Comparison of ENCODE assay signal across 16 mouse cellular contexts in the genomic region with DNA sequence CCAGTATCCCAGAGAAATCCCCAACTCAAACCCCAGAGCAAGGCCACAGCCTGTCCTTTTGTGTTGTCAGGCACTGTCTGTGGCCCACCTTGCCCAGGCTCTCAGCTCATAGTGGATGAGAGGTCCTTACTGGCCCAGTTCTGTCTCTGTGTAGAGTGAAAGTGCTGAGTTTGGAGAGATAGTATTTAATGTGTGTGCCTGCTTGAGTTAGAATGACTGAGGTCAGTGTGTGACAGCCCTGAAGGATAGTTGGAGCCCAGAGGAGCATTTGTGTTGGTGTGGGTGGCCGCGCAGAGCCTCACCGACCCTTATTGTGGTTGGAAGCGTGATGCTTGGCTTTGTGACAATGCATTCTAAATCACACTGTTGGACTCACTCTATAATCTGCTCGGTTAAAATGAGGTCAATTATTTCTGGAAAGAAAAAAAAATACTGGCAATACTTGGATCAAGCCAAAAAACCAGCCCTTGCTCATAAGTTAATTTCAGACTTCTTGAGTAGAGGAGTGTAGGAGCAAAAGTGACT. TPM values are rescaled to one million over a fixed set of nuclear protein-coding genes. Genes with fewer than 3 reads are reported as not detected.
A peak's percentile ranks its signal among the peaks of the same experiment; 100 is the strongest.
DNase-seq lines count a peak whose midpoint lies in the region; ATAC-seq and TF ChIP-seq lines count a peak whose summit lies in the region.
"Had no signal": no experiment of that assay in that cellular context is flagged by ENCODE, and none has a peak within 500 bp of the region (broad histone marks: within the 10 kb centered on the region; RNA-seq: fewer than 3 reads in every experiment).

No protein-coding gene starts in this region.

- DNase-seq in heart, adult 9 months (ENCODE audit: low spot score in 2 of 2) = no peak
- peak; percentile 52 for DNase-seq in kidney, adult 2 months
- no peak for DNase-seq in kidney, adult 11 months
- peak; percentile 64 for DNase-seq in brain, adult 2 months (ENCODE audit: low read depth, low spot score)
- no peak for DNase-seq in thymus, adult 2 months
- DNase-seq: adrenal gland, postnatal 14 days; forebrain, postnatal 0 days; gastrocnemius, postnatal 10 days; right cerebral cortex, postnatal 25 days had no signal

- H3K4me2 ChIP-seq in heart, embryonic 13.5 days = no peak overlapping the region
- no peak overlapping the region for H3K4me2 ChIP-seq in kidney, embryonic 16.5 days (replicated peaks; ENCODE audit: low read depth, low read length)
- H3K4me2 ChIP-seq: limb, embryonic 12.5 days; liver, embryonic 15.5 days had no signal

- H3K27ac ChIP-seq in heart, embryonic 13.5 days (replicated peaks) = peak overlapping the region; percentile 61
- H3K27ac ChIP-seq in kidney, adult 2 months (ENCODE audit: insufficient read depth, low read depth, low read length) = peak overlapping the region; percentile 74
- H3K27ac ChIP-seq in kidney, embryonic 16.5 days (ENCODE audit: low read length) = peak overlapping the region; percentile 12; the same call in 1 of the 2 replicates
- H3K27ac ChIP-seq in thymus, adult 2 months (ENCODE audit: control insufficient read depth, insufficient read depth, low read length) = no peak overlapping the region
- H3K27ac ChIP-seq: left cerebral cortex, adult 2 months; limb, embryonic 12.5 days; liver, embryonic 15.5 days had no signal

- no peak for ATAC-seq in heart, embryonic 13.5 days (ENCODE audit: extremely low read depth, insufficient number of reproducible peaks, low FRiP score, low TSS enrichment)
- ATAC-seq in kidney, embryonic 16.5 days (ENCODE audit: low FRiP score, low TSS enrichment) = peak; percentile 37; the same call in 1 of the 2 replicates
- ATAC-seq: forebrain, postnatal 0 days; hindbrain, embryonic 16.5 days had no signal

- peaks cover 17% of the 10 kb centered on the region for H3K36me3 ChIP-seq in heart, embryonic 13.5 days
- no peaks in the 10 kb centered on the region; the same call in 1 of the 2 replicates for H3K36me3 ChIP-seq in kidney, adult 2 months (ENCODE audit: control insufficient read depth, insufficient read depth, low read length)
- peaks cover 10% of the 10 kb centered on the region for H3K36me3 ChIP-seq in kidney, embryonic 16.5 days (ENCODE audit: insufficient read depth, low read length)
- H3K36me3 ChIP-seq in thymus, adult 2 months (ENCODE audit: control insufficient read depth, insufficient read depth, low read length) = no peaks in the 10 kb centered on the region
- H3K36me3 ChIP-seq: liver, embryonic 15.5 days had no signal

- H3K4me3 ChIP-seq in heart, embryonic 13.5 days = no peak overlapping the region
- no peak overlapping the region for H3K4me3 ChIP-seq in kidney, adult 2 months (ENCODE audit: insufficient read depth, low read depth, low read length)
- no peak overlapping the region for H3K4me3 ChIP-seq in kidney, embryonic 16.5 days (ENCODE audit: low read length)
- H3K4me3 ChIP-seq in thymus, adult 2 months (ENCODE audit: control insufficient read depth, insufficient read depth, low read length) = no peak overlapping the region
- H3K4me3 ChIP-seq: left cerebral cortex, adult 2 months; limb, embryonic 12.5 days; liver, embryonic 15.5 days; megakaryocyte, embryonic 14.5 days had no signal

- H3K9me3 ChIP-seq in heart, embryonic 13.5 days = no peaks in the 10 kb centered on the region
- no peaks in the 10 kb centered on the region for H3K9me3 ChIP-seq in kidney, embryonic 16.5 days (ENCODE audit: low read length)
- H3K9me3 ChIP-seq: limb, embryonic 12.5 days; liver, embryonic 15.5 days; megakaryocyte, embryonic 14.5 days had no signal

- TF ChIP-seq CTCF in kidney, adult 2 months (conservative IDR thresholded peaks at IDR 0.05; ENCODE audit: insufficient read depth, insufficient read length, low read depth, low read length) = no peak
- TF ChIP-seq CTCF in thymus, adult 2 months (IDR thresholded peaks at IDR 0.05; ENCODE audit: borderline replicate concordance, control insufficient read depth, extremely low read depth, insufficient read depth, low read length, poor library complexity) = no peak

- no peaks in the 10 kb centered on the region for H3K27me3 ChIP-seq in heart, embryonic 13.5 days (replicated peaks)
- no peaks in the 10 kb centered on the region for H3K27me3 ChIP-seq in kidney, adult 2 months (replicated peaks; ENCODE audit: control insufficient read depth, insufficient read depth, low read length)
- H3K27me3 ChIP-seq in kidney, embryonic 16.5 days (ENCODE audit: insufficient read depth, low read length) = no peaks in the 10 kb centered on the region
- no peaks in the 10 kb centered on the region for H3K27me3 ChIP-seq in thymus, adult 2 months (ENCODE audit: control insufficient read depth, insufficient read depth, low read length)
- H3K27me3 ChIP-seq: limb, embryonic 12.5 days; liver, embryonic 15.5 days; megakaryocyte, embryonic 14.5 days had no signal

- H3K4me1 ChIP-seq in heart, embryonic 13.5 days = peaks cover 59% of the 10 kb centered on the region
- peaks cover 40% of the 10 kb centered on the region for H3K4me1 ChIP-seq in kidney, adult 2 months (ENCODE audit: control insufficient read depth, insufficient read depth, low read length)
- H3K4me1 ChIP-seq in kidney, embryonic 16.5 days (ENCODE audit: insufficient read depth, low read length) = peaks cover 9% of the 10 kb centered on the region; the same call in 1 of the 2 replicates
- H3K4me1 ChIP-seq in thymus, adult 2 months (replicated peaks; ENCODE audit: control insufficient read depth, insufficient read depth, low read length) = 0 out of 2 replicates have a peak, but pooled peaks cover 2% of the 10 kb centered on the region
- H3K4me1 ChIP-seq: liver, embryonic 15.5 days had no signal

- no peak overlapping the region for H3K9ac ChIP-seq in heart, embryonic 13.5 days
- H3K9ac ChIP-seq in kidney, embryonic 16.5 days (replicated peaks; ENCODE audit: low read length) = no peak overlapping the region
- H3K9ac ChIP-seq: forebrain, postnatal 0 days; limb, embryonic 12.5 days; liver, embryonic 15.5 days had no signal

- 63% methylated on average over 5 of the region's 5 CpGs for WGBS in heart, embryonic 13.5 days
- WGBS in kidney, adult 2 months = 25% methylated on average over 5 of the region's 5 CpGs
- WGBS in kidney, embryonic 16.5 days = 57% methylated on average over 5 of the region's 5 CpGs
- WGBS in thymus, adult 2 months = 94% methylated on average over 5 of the region's 5 CpGs

- TF ChIP-seq POLR2A in kidney, adult 2 months (IDR thresholded peaks at IDR 0.05; ENCODE audit: low read depth, low read length) = no peak
- no peak for TF ChIP-seq POLR2A in thymus, adult 2 months (IDR thresholded peaks at IDR 0.05; ENCODE audit: control insufficient read depth, extremely low read depth, insufficient read depth, low read length, poor library complexity)

RNA-seq across cellular contexts. Expression of a gene that starts 29.1 kb away (rescaled TPM):
- polyA plus RNA-seq in heart, embryonic 13.5 days (2015; fragmentation: Nextera tagmentation; extraction: Ambion mirVana) = 32.4 and 37.6 TPM in 2 replicates
- polyA plus RNA-seq in kidney, adult 2 months (2012; rRNA removed) = 211 and 242 TPM in 2 replicates
- 23.5 and 27.6 TPM in 2 replicates for polyA plus RNA-seq in kidney, embryonic 16.5 days (2015; fragmentation: Nextera tagmentation; extraction: Ambion mirVana)
- 40.1 and 40.8 TPM in 2 replicates for polyA plus RNA-seq in thymus, adult 2 months (2012; rRNA removed)

RNA-seq across cellular contexts. Expression of a gene that starts 29.2 kb away (rescaled TPM):
- 0.88 and 0.89 TPM in 2 replicates for polyA plus RNA-seq in heart, embryonic 13.5 days (2015; fragmentation: Nextera tagmentation; extraction: Ambion mirVana)
- 0.90 and 1.0 TPM in 2 replicates for polyA plus RNA-seq in kidney, adult 2 months (2012; rRNA removed)
- 1.4 and 1.6 TPM in 2 replicates for polyA plus RNA-seq in kidney, embryonic 16.5 days (2015; fragmentation: Nextera tagmentation; extraction: Ambion mirVana)
- 0.34 and 0.36 TPM in 2 replicates for polyA plus RNA-seq in thymus, adult 2 months (2012; rRNA removed)

Comparison
In these comparisons a context has a peak if more than half of its experiments do, and no peak if none do; other contexts are left out.
1. DNase-seq: peak in kidney, adult 2 months (single experiment) and brain, adult 2 months (single experiment); none in heart, adult 9 months (0 of 2), kidney, adult 11 months (single experiment) and thymus, adult 2 months (single experiment).